Mouse (Mus musculus) lung, adult 2 months (tissue): Measurements from ENCODE around the gene Otof.

Source experiments
- CTCF ChIP-seq: fragments of 200-500 bp; IDR thresholded peaks from 2 replicates; pipeline ENCODE4 v1.5.1; 2011; ENCODE audit warnings: mild to moderate bottlenecking, low read length, control low read depth; ENCODE audit not compliant: insufficient read depth
- POLR2A ChIP-seq: fragments of 200-500 bp; IDR thresholded peaks from 2 replicates; pipeline ENCODE4 v1.6.1; 2011; ENCODE audit warnings: low read depth, mild to moderate bottlenecking, control low read depth, low read length, borderline replicate concordance; ENCODE audit errors: extremely low read depth

DNA sequence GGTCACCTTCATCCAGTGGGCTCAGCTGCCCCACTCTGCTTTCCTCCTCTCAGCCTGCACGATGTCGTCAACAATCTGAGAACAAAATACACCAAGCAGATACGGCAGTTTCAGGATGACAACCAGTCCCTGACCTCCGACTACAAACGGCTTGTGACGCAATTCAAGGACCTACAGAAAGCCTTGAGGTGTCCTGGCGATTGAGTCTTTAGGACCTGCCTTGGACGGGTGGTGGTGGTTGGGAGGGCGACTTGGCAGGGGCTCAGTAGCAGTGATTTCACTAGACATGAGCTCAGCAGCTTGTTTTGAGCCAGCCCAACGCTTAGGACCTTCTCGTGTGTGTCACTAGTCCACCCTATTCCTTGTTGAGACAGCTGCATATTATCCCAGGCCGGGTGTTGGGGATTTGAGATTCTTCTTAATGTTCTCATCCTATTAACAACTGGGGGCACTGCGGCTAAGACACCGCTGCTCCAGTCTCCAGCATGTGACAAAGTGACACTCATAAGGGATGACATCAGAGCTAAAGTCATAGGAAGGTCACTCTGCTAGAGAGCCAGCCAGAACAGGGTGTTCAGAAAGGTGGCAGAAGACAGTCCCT lies 106.1 kb downstream of the Otof start:
- no peak for TF ChIP-seq POLR2A
- no peak for TF ChIP-seq CTCF
